Mouse (Mus musculus) limb, embryonic 14.5 days (tissue): ENCODE results near the gene Dis3l2. TPM values are rescaled to one million over a fixed set of nuclear protein-coding genes. Genes with fewer than 3 reads are reported as not detected.

Experiments
- ATAC-seq: fragments of 200-750 bp; cut with Nextera tagmentation; 2 replicates; pipeline ENCODE4 v1.8.0; 2017; ENCODE audit warnings: low read depth, moderate number of reproducible peaks, moderate TSS enrichment; ENCODE audit not compliant: low FRiP score
- DNase-seq: peaks from one replicate; pipeline ENCODE4 v3.0.0-alpha.2; 2015; ENCODE audit warnings: low spot score
- H3K27ac ChIP-seq: fragments of 300-500 bp; sonication (generic); replicated peaks from 2 replicates; pipeline ENCODE4 v1.5.1; 2014; ENCODE audit warnings: low read depth, mild to moderate bottlenecking, low read length, moderate library complexity, mixed read lengths
- H3K27me3 ChIP-seq: fragments of 300-500 bp; sonication (generic); 2 replicates; pipeline ENCODE4 v1.6.1; 2014; ENCODE audit warnings: low read length, mixed read lengths; ENCODE audit not compliant: control insufficient read depth, insufficient read depth
- H3K36me3 ChIP-seq: fragments of 300-500 bp; sonication (generic); 2 replicates; pipeline ENCODE4 v1.6.1; 2014; ENCODE audit warnings: mild to moderate bottlenecking, low read length, moderate library complexity, mixed read lengths; ENCODE audit not compliant: control insufficient read depth, insufficient read depth
- H3K4me1 ChIP-seq: fragments of 300-500 bp; sonication (generic); 2 replicates; pipeline ENCODE4 v1.6.1; 2014; ENCODE audit warnings: antibody characterized with exemption, low read length, mixed read lengths; ENCODE audit not compliant: control insufficient read depth, insufficient read depth
- H3K4me2 ChIP-seq: fragments of 300-500 bp; sonication (generic); replicated peaks from 2 replicates; pipeline ENCODE4 v1.6.1; 2014; ENCODE audit warnings: low read depth, mild to moderate bottlenecking, low read length, moderate library complexity; ENCODE audit not compliant: severe bottlenecking
- H3K4me3 ChIP-seq: fragments of 300-500 bp; sonication (generic); replicated peaks from 2 replicates; pipeline ENCODE4 v1.5.1; 2014; ENCODE audit warnings: low read length
- H3K9ac ChIP-seq: fragments of 300-500 bp; sonication (generic); 2 replicates; pipeline ENCODE4 v1.6.1; 2014; ENCODE audit warnings: mild to moderate bottlenecking, low read depth, low read length, moderate library complexity; ENCODE audit not compliant: severe bottlenecking
- H3K9me3 ChIP-seq: fragments of 300-500 bp; sonication (generic); 2 replicates; pipeline ENCODE4 v1.6.1; 2016; ENCODE audit warnings: low read length; ENCODE audit not compliant: control insufficient read depth
- POLR2A ChIP-seq: fragments of 200-500 bp; IDR thresholded peaks from 2 replicates; pipeline ENCODE4 v1.8.0; 2012; ENCODE audit warnings: inconsistent platforms, mild to moderate bottlenecking, moderate library complexity, borderline replicate concordance; ENCODE audit not compliant: insufficient read depth, insufficient read length; ENCODE audit errors: extremely low read depth
- WGBS: fragments of 180-500 bp; shearing (Covaris S2); extraction: QIAGEN DNeasy Blood & Tissue Kit; methylation state at CpG from one replicate; pipeline ENCODE4 v1.1.7; 2014; 5-methylcytosine and 5-hydroxymethylcytosine counted together
- polyA plus RNA-seq, 2 experiments: library from polyadenylated mRNA; depleted of rRNA in 1 of 2; stranded (reverse) in 1 of 2; unstranded in 1 of 2; fragments of >200 nt; fragmentation: Nextera tagmentation in 1 of 2; extraction: Ambion mirVana in 1 of 2; gene quantifications; 2 replicates each; pipeline versions ENCODE4 v1.2.1 to v1.2.3; 2012 to 2014

The Dis3l2 gene
- polyA plus RNA-seq, 2 experiments, result 22.2 to 24.4 TPM

DNA sequence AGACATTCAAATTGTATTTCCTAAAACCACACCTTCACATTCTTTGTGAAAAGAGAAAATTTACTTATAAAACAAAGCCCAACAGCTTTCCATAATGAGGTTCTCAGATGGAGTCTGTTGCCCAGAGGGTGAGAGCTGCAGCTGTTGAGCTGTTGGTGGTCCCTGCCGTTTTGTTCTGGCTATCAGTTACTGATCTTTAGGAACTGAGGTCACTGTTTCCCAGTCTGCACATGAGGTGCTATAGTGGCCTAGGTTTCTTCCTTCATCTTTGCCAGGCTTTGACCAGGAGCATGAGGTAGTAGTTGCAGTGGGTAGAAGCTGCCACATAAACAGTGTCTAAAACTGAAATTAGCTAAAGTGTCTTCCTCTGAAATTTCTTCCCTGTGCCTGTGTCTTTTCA is 155.8 kb downstream of the Dis3l2 start:
- no peak for TF ChIP-seq POLR2A
- no peak overlapping the region for H3K4me2 ChIP-seq
- H3K9ac ChIP-seq, result no peak overlapping the region
- H3K4me3 ChIP-seq, result no peak overlapping the region
- DNase-seq (peak; percentile 14), ATAC-seq (peak; percentile 63; the same call in 1 of the 2 replicates)
- 18% methylated on average over 1 of the region's 1 CpGs for WGBS
- H3K36me3 ChIP-seq, result peaks cover 2% of the 10 kb centered on the region
- no peak overlapping the region for H3K27ac ChIP-seq
- H3K4me1 ChIP-seq, result no peaks in the 10 kb centered on the region
- H3K9me3 ChIP-seq, result no peaks in the 10 kb centered on the region
- H3K27me3 ChIP-seq, result no peaks in the 10 kb centered on the region

- no peak overlapping the region for H3K4me2 ChIP-seq
- H3K9ac ChIP-seq, result no peak overlapping the region
- H3K4me1 ChIP-seq, result no peaks in the 10 kb centered on the region
- no peak overlapping the region for H3K27ac ChIP-seq
- H3K36me3 ChIP-seq, result 0 out of 2 replicates have a peak, but pooled peaks cover 4% of the 10 kb centered on the region
- no peaks in the 10 kb centered on the region for H3K27me3 ChIP-seq
- WGBS, result 65% methylated on average over 2 of the region's 2 CpGs
- no peak for TF ChIP-seq POLR2A
- ATAC-seq (no peak), DNase-seq (no peak)
- H3K4me3 ChIP-seq, result no peak overlapping the region
- no peaks in the 10 kb centered on the region for H3K9me3 ChIP-seq
Measured at GRCm38 (mm10) chr1:86873745-86874144, 170.1 kb downstream of the Dis3l2 start.

DNA sequence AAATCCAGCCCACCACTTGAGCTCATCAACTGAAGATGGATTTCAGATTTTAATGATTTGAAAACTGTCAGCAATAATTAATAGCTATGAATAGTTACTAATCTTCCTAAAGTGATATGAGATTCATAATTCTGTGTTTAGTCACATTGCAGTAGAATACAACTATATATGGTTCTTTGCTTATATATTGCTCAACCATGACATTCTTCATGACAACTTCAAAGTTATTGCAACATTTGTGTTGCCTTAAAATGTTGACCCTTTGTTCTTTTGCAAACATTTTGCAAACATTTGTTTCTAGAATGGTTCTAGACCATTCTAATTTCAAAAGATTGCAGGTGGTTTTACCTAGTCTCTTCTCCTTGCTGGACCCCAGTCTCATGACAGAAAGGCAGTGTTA is 175.1 kb downstream of the Dis3l2 start:
- Histone ChIP-seq H3K27me3 (no peaks in the 10 kb centered on the region), H3K27ac (no peak overlapping the region), H3K9me3 (no peaks in the 10 kb centered on the region), H3K9ac (no peak overlapping the region), H3K4me3 (no peak overlapping the region), H3K4me2 (no peak overlapping the region), H3K4me1 (no peaks in the 10 kb centered on the region), H3K36me3 (peaks cover 6% of the 10 kb centered on the region; the same call in 1 of the 2 replicates)
- ATAC-seq (no peak), DNase-seq (no peak)
- TF ChIP-seq POLR2A, result no peak

- 93% methylated on average over 2 of the region's 2 CpGs for WGBS
- DNase-seq (no peak), ATAC-seq (no peak)
- TF ChIP-seq POLR2A, result no peak
- no peak overlapping the region for H3K27ac ChIP-seq
- no peak overlapping the region for H3K4me3 ChIP-seq
- H3K36me3 ChIP-seq, result peaks cover 6% of the 10 kb centered on the region; the same call in 1 of the 2 replicates
- H3K27me3 ChIP-seq, result no peaks in the 10 kb centered on the region
- H3K9ac ChIP-seq, result no peak overlapping the region
- no peaks in the 10 kb centered on the region for H3K9me3 ChIP-seq
- H3K4me1 ChIP-seq, result no peaks in the 10 kb centered on the region
- no peak overlapping the region for H3K4me2 ChIP-seq
Measured at GRCm38 (mm10) chr1:86879547-86879946, 175.9 kb downstream of the Dis3l2 start.

DNA sequence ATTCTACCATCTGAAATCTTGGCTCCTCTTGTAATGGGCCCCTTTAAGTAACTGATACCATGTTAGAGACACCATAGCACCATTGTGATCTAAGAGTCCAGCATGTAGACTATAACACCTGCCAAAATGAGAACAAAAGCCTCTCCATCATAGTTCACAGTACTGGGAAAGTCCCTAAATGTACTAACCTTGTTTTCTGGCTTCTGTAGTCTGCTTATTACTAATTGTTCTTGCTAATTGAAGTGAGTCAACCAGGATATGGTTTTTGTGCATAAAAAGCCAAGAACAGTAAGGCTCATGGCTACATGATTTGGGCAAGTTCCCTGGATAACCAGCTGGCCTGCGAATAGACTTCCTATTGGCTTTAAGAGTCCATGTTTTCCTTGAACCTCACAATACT is 183.5 kb downstream of the Dis3l2 start:
- no peaks in the 10 kb centered on the region for H3K9me3 ChIP-seq
- no peak overlapping the region for H3K4me2 ChIP-seq
- no peak for TF ChIP-seq POLR2A
- no peak for DNase-seq
- no peaks in the 10 kb centered on the region for H3K4me1 ChIP-seq
- no peaks in the 10 kb centered on the region for H3K36me3 ChIP-seq
- no peak overlapping the region for H3K27ac ChIP-seq
- WGBS, result 100% methylated on average over 1 of the region's 1 CpGs
- ATAC-seq, result no peak
- no peak overlapping the region for H3K4me3 ChIP-seq
- no peaks in the 10 kb centered on the region for H3K27me3 ChIP-seq
- no peak overlapping the region for H3K9ac ChIP-seq

DNA sequence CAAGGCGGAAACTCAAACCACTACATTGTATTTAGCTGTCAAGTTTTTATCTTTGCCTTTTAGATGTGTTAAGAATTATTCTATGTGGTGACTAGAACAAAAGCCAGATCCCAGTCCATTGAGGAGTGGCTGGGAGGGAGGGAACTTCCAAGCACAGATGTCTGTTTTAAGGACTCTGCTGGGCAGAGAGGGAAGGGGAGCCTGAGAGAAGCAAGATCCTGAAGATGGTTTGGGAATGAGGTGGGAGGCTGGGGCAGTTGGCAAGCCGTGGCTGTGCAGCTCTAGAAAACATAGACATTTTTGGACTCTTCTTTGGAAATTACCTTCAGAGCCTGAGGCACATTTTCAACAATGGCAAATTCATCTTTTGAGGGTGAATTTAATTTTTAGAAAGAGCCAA is 208.9 kb downstream of the Dis3l2 start:
- no peak for DNase-seq
- Histone ChIP-seq H3K4me3 (no peak overlapping the region), H3K4me2 (no peak overlapping the region), H3K36me3 (no peaks in the 10 kb centered on the region), H3K9me3 (no peaks in the 10 kb centered on the region), H3K27me3 (no peaks in the 10 kb centered on the region), H3K9ac (no peak overlapping the region), H3K4me1 (no peaks in the 10 kb centered on the region), H3K27ac (no peak overlapping the region)
- no peak for TF ChIP-seq POLR2A
- ATAC-seq, result no peak
- 75% methylated on average over 2 of the region's 2 CpGs for WGBS
